Mouse (Mus musculus): ENCODE measurements around the gene Myo10. TPM values are rescaled to one million over a fixed set of nuclear protein-coding genes. Genes with fewer than 3 reads are reported as not detected.

Gene Myo10
- polyA plus RNA-seq, 1 experiment from 2014 or later, result 28.4 TPM

- Histone ChIP-seq H3K4me3 (no peak overlapping the region), H3K9me3 (no peaks in the 10 kb centered on the region), H3K4me1 (no peaks in the 10 kb centered on the region), H3K9ac (no peak overlapping the region), H3K4me2 (no peak overlapping the region), H3K27ac (peak overlapping the region; percentile 3; the same call in 1 of the 2 replicates), H3K27me3 (no peaks in the 10 kb centered on the region), H3K36me3 (peaks cover 62% of the 10 kb centered on the region)
- no peak for ATAC-seq (ENCODE audit: insufficient number of reproducible peaks, low FRiP score, low TSS enrichment, low read depth)
- 51% methylated on average over 4 of the region's 4 CpGs for WGBS
These were observed 117.9 kb downstream of the Myo10 start for GRCm38 (mm10) chr15:25740271-25740670.

GRCm38 (mm10) chr15:25742196-25742595 lies 119.9 kb downstream of the Myo10 start:
- WGBS, result 89% methylated on average over 13 of the region's 13 CpGs
- no peaks in the 10 kb centered on the region for H3K9me3 ChIP-seq
- no peak for ATAC-seq (ENCODE audit: insufficient number of reproducible peaks, low FRiP score, low TSS enrichment, low read depth)
- no peak overlapping the region for H3K9ac ChIP-seq
- no peak overlapping the region for H3K4me2 ChIP-seq
- H3K27ac ChIP-seq, result no peak overlapping the region
- H3K4me1 ChIP-seq, result no peaks in the 10 kb centered on the region
- H3K36me3 ChIP-seq, result peaks cover 56% of the 10 kb centered on the region
- no peak overlapping the region for H3K4me3 ChIP-seq
- no peaks in the 10 kb centered on the region for H3K27me3 ChIP-seq

DNA sequence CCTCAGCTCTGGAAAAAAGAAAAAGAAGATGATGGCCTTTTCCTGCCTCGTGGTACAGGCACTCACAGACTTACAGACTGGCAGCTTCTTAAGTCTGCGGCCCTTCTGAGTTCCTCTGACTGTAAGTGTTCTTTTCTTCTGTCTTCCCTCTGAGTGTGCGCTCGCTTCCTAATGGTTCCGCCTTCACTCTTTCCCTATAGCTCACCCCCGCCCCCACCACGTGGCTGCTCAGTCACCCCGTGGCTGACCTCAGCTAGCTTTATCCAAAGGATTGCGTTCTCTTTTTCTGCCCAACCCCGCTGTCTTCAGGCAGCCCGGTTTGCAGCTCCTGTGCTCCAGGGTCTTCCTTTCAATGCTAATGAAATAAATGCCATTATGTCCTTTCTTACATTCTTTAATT lies 129.2 kb downstream of the Myo10 start:
- ATAC-seq (ENCODE audit: insufficient number of reproducible peaks, low FRiP score, low TSS enrichment, low read depth), result no peak
- H3K36me3 ChIP-seq, result peaks cover 15% of the 10 kb centered on the region; the same call in 1 of the 2 replicates

DNA sequence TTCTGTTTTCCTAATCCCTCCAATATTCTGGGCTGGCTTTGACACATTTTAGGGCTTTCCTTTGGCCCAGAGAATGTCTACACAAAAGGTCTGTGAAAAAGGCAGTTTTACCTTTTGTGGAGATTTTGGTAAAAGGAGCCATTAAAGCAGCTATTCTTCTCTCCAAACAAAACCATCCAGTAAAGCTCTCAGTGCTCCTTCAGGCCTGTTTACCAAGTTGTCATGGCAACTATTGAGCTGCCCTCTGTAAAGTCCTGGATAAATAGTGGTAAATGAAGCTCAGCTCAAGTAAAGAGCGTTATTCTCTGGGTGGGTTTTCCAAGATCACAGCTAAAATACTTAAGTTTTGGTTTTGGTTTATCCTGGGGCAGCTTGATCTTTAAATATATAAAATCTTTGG lies 130.3 kb downstream of the Myo10 start:
- H3K27ac ChIP-seq, result peak overlapping the region; percentile 33; the same call in 1 of the 2 replicates
- WGBS, result 59% methylated on average over 1 of the region's 1 CpGs

More for the DNA sequence above, 129.2 kb downstream of the Myo10 start:
- Histone ChIP-seq H3K9ac (no peak overlapping the region), H3K4me1 (0 out of 2 replicates have a peak, but pooled peaks cover 3% of the 10 kb centered on the region), H3K4me2 (no peak overlapping the region), H3K27me3 (no peaks in the 10 kb centered on the region), H3K9me3 (no peaks in the 10 kb centered on the region), H3K27ac (no peak overlapping the region), H3K4me3 (no peak overlapping the region)
- WGBS, result 67% methylated on average over 11 of the region's 11 CpGs

GRCm38 (mm10) chr15:25753003-25753402 lies 130.7 kb downstream of the Myo10 start:
- H3K9ac ChIP-seq, result no peak overlapping the region
- no peak overlapping the region for H3K4me3 ChIP-seq
- H3K27ac ChIP-seq, result no peak overlapping the region
- H3K36me3 ChIP-seq, result peaks cover 13% of the 10 kb centered on the region; the same call in 1 of the 2 replicates
- H3K9me3 ChIP-seq, result no peaks in the 10 kb centered on the region
- no peak for ATAC-seq (ENCODE audit: insufficient number of reproducible peaks, low FRiP score, low TSS enrichment, low read depth)
- no peak overlapping the region for H3K4me2 ChIP-seq
- WGBS, result 49% methylated on average over 9 of the region's 9 CpGs
- H3K27me3 ChIP-seq, result no peaks in the 10 kb centered on the region
- H3K4me1 ChIP-seq, result peaks cover 5% of the 10 kb centered on the region; the same call in 1 of the 2 replicates

More for the DNA sequence above, 130.3 kb downstream of the Myo10 start:
- no peak overlapping the region for H3K9ac ChIP-seq
- H3K36me3 ChIP-seq, result peaks cover 14% of the 10 kb centered on the region; the same call in 1 of the 2 replicates
- ATAC-seq (ENCODE audit: insufficient number of reproducible peaks, low FRiP score, low TSS enrichment, low read depth), result no peak
- no peak overlapping the region for H3K4me2 ChIP-seq
- no peaks in the 10 kb centered on the region for H3K27me3 ChIP-seq
- no peak overlapping the region for H3K4me3 ChIP-seq
- H3K9me3 ChIP-seq, result no peaks in the 10 kb centered on the region
- 0 out of 2 replicates have a peak, but pooled peaks cover 3% of the 10 kb centered on the region for H3K4me1 ChIP-seq

DNA sequence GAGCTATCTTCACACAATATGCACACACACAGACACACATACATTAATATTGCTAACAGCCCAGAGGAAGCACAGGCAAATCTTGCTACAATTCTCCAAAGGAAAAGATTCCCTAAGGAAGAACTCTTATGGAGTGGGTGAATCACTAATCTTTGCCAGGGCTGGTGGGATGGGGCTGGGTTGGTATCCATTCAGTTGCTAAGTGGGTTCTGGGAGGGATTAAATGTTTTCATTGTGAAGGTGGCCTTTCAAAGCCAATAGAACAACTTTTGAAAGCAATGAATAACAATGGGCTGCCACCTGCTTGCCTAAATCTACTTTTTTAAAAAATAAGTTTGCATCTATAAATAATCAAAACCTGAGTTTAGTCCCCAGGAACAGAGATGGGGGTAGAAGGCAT lies 131.6 kb downstream of the Myo10 start:
- no peak overlapping the region for H3K4me2 ChIP-seq
- H3K4me3 ChIP-seq, result no peak overlapping the region
- peaks cover 13% of the 10 kb centered on the region; the same call in 1 of the 2 replicates for H3K4me1 ChIP-seq
- no peaks in the 10 kb centered on the region for H3K9me3 ChIP-seq
- H3K36me3 ChIP-seq, result peaks cover 9% of the 10 kb centered on the region; the same call in 1 of the 2 replicates
- no peaks in the 10 kb centered on the region for H3K27me3 ChIP-seq
- no peak overlapping the region for H3K9ac ChIP-seq
- ATAC-seq (ENCODE audit: insufficient number of reproducible peaks, low FRiP score, low TSS enrichment, low read depth), result no peak
- no peak overlapping the region for H3K27ac ChIP-seq

DNA sequence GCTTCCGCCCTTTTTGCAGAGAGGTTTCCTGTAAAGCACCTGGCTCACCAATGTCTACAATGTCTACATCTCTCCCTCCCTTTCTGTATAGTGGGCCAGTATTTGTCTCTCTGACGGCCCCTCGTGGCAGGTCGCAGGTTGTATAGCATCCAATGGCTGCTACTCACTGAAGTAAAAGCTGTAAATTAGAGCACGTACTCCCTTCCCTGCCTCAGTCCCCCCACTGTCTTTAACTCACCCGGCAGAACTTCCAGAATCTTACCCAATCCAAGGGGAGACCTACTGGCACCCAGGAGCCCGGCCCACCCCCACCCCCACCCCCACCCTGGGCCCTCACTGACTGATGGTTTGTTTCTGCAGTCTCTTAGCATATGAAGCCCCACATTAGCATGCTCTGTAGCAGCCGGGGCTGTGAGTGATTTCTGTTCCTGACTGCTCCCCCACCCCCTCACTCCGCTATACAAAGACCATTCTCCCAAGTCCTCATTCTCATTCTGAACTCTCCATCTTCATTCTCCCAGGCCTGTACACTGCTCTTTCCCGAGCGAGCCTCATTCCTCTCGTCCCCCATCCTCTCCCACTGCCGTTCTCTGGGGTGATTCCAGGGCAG lies 132.1 kb downstream of the Myo10 start:
- 38% methylated on average over 13 of the region's 13 CpGs for WGBS
- no peak overlapping the region for H3K4me3 ChIP-seq
- H3K4me1 ChIP-seq, result peaks cover 13% of the 10 kb centered on the region; the same call in 1 of the 2 replicates
- H3K9ac ChIP-seq, result no peak overlapping the region
- no peaks in the 10 kb centered on the region for H3K9me3 ChIP-seq
- H3K27me3 ChIP-seq, result no peaks in the 10 kb centered on the region
- H3K4me2 ChIP-seq, result no peak overlapping the region
- no peak for ATAC-seq (ENCODE audit: insufficient number of reproducible peaks, low FRiP score, low TSS enrichment, low read depth)
- no peak overlapping the region for H3K27ac ChIP-seq
- H3K36me3 ChIP-seq, result peaks cover 9% of the 10 kb centered on the region; the same call in 1 of the 2 replicates

- Histone ChIP-seq H3K4me1 (peaks cover 13% of the 10 kb centered on the region; the same call in 1 of the 2 replicates), H3K4me3 (no peak overlapping the region), H3K4me2 (no peak overlapping the region), H3K27ac (no peak overlapping the region), H3K27me3 (no peaks in the 10 kb centered on the region), H3K9me3 (no peaks in the 10 kb centered on the region), H3K36me3 (peaks cover 9% of the 10 kb centered on the region; the same call in 1 of the 2 replicates), H3K9ac (no peak overlapping the region)
- no peak for ATAC-seq (ENCODE audit: insufficient number of reproducible peaks, low FRiP score, low TSS enrichment, low read depth)
- WGBS, result 69% methylated on average over 6 of the region's 6 CpGs
These were observed 133.2 kb downstream of the Myo10 start for GRCm38 (mm10) chr15:25755536-25755935.

DNA sequence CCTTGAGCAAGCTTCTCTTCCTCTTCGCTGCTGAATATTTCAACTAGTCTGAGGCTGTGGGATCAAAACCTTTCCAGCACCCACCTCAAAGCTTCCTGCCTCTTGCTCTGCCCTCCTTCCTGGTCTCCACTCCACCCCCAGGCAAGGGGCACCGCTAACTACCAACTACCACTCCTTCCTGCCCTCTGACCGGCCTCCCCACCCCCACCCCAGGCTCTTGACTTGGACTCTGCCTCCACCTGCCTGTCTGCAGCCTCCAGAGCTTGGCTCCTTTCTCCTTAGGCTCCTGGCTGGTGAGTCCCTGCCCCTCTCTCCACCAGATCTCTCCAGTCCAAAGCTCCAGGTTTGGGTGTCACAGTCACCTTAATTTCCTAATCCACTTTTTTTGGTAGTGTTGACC lies 133.7 kb downstream of the Myo10 start:
- no peaks in the 10 kb centered on the region for H3K27me3 ChIP-seq
- no peak for ATAC-seq (ENCODE audit: insufficient number of reproducible peaks, low FRiP score, low TSS enrichment, low read depth)
- no peak overlapping the region for H3K9ac ChIP-seq
- H3K4me2 ChIP-seq, result no peak overlapping the region
- peaks cover 13% of the 10 kb centered on the region; the same call in 1 of the 2 replicates for H3K4me1 ChIP-seq
- H3K9me3 ChIP-seq, result no peaks in the 10 kb centered on the region
- peaks cover 7% of the 10 kb centered on the region; the same call in 1 of the 2 replicates for H3K36me3 ChIP-seq
- no peak overlapping the region for H3K4me3 ChIP-seq
- WGBS, result 65% methylated on average over 3 of the region's 3 CpGs
- no peak overlapping the region for H3K27ac ChIP-seq

- H3K27me3 ChIP-seq, result no peaks in the 10 kb centered on the region
- no peaks in the 10 kb centered on the region for H3K9me3 ChIP-seq
- 44% methylated on average over 10 of the region's 10 CpGs for WGBS
- ATAC-seq (ENCODE audit: insufficient number of reproducible peaks, low FRiP score, low TSS enrichment, low read depth), result no peak
- no peak overlapping the region for H3K4me3 ChIP-seq
- H3K27ac ChIP-seq, result peak overlapping the region; percentile 33; the same call in 1 of the 2 replicates
- peaks cover 28% of the 10 kb centered on the region for H3K4me1 ChIP-seq
- H3K4me2 ChIP-seq, result no peak overlapping the region
- no peak overlapping the region for H3K9ac ChIP-seq
- peaks cover 4% of the 10 kb centered on the region; the same call in 1 of the 2 replicates for H3K36me3 ChIP-seq
These were observed 135.7 kb downstream of the Myo10 start for GRCm38 (mm10) chr15:25758037-25758436.

DNA sequence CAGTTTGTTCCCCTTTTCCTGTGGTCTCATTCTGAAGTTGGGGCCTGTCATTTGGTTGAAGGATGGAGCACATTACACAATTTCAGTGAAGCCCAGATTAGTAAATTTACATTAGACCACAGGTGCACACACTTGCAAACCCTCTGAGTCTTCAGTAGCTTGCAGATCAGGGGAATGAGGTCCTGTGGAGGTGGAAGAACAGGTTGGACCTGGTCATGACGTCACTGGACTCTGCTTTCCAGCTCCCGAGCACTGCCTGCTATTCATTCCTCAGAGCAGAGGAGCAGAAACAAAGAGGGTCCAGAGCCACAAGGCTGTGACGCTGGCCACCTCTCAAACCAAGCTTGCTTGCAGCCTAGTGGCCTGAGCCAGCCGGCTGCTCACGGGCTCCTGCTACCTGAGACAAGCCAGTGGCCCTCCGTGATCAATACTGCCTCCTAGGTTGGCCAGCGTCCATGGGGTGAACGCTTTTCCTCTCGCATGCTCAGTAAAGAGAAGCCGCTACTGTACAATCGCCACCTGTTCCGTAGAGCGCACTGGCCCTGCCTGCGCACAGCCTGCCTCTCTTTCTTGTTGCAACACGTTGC lies 136.3 kb downstream of the Myo10 start:
- Histone ChIP-seq H3K4me1 (peaks cover 30% of the 10 kb centered on the region), H3K9me3 (no peaks in the 10 kb centered on the region), H3K27me3 (no peaks in the 10 kb centered on the region), H3K4me2 (peak overlapping the region; percentile 8; the same call in 1 of the 2 replicates), H3K36me3 (peaks cover 6% of the 10 kb centered on the region; the same call in 1 of the 2 replicates), H3K4me3 (peak overlapping the region; percentile 1; the same call in 1 of the 2 replicates), H3K27ac (peak overlapping the region; percentile 39), H3K9ac (no peak overlapping the region)
- 69% methylated on average over 15 of the region's 15 CpGs for WGBS
- no peak for ATAC-seq (ENCODE audit: insufficient number of reproducible peaks, low FRiP score, low TSS enrichment, low read depth)

GRCm38 (mm10) chr15:25760304-25760703 lies 138.0 kb downstream of the Myo10 start:
- H3K4me3 ChIP-seq, result no peak overlapping the region
- H3K4me2 ChIP-seq, result no peak overlapping the region
- no peak overlapping the region for H3K9ac ChIP-seq
- no peaks in the 10 kb centered on the region for H3K27me3 ChIP-seq
- peaks cover 38% of the 10 kb centered on the region for H3K4me1 ChIP-seq
- ATAC-seq (ENCODE audit: insufficient number of reproducible peaks, low FRiP score, low TSS enrichment, low read depth), result no peak
- H3K36me3 ChIP-seq, result peaks cover 16% of the 10 kb centered on the region; the same call in 1 of the 2 replicates
- WGBS, result 83% methylated on average over 5 of the region's 5 CpGs
- H3K9me3 ChIP-seq, result no peaks in the 10 kb centered on the region
- H3K27ac ChIP-seq, result no peak overlapping the region
